Mouse (Mus musculus) ovary, postnatal 14 days (tissue): ENCODE results near the gene Gpr39.

Source experiments
- DNase-seq: peaks from one replicate; pipeline ENCODE4 v3.0.0; 2022; ENCODE audit warnings: low spot score

The Gpr39 gene

GRCm38 (mm10) chr1:125808426-125808825 is 131.6 kb downstream of the Gpr39 start:
- DNase-seq = peak; percentile 8

DNA sequence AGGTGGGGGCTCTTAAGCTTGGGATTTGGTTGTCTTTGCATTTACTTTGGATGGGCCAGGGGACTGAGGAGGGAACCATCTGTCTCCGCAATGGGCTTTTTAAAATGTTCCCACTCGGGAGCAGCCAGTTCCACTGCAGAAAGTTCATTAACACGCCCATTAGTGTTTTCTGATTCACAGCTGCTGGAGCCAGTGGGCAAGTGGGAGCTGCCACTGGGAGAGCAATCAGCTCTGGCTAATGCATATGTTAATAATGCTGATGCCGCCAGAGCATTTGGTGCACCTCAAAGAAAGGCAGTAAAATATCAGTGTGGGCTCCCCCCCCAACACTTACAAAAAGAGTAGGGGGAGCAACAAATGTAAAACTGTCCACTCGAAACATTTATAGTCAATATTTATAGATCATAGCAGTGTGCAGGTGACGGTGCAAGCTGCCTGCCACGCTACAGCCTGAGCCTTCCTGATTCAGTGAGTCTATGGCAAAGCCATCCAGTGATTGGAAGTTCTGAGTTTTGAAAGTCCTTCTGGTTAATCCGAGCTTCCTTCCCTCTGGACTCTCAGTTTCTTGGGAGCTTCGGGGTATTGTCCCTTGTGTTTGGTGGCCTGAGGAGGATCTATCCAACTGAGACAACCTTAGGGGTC is 136.5 kb downstream of the Gpr39 start:
- DNase-seq = no peak

GRCm38 (mm10) chr1:125821101-125821500 is 144.3 kb downstream of the Gpr39 start:
- no peak for DNase-seq

- DNase-seq = no peak
These were observed 146.8 kb downstream of the Gpr39 start for GRCm38 (mm10) chr1:125823611-125824010.

GRCm38 (mm10) chr1:125837507-125837906 is 160.7 kb downstream of the Gpr39 start:
- DNase-seq = no peak

DNA sequence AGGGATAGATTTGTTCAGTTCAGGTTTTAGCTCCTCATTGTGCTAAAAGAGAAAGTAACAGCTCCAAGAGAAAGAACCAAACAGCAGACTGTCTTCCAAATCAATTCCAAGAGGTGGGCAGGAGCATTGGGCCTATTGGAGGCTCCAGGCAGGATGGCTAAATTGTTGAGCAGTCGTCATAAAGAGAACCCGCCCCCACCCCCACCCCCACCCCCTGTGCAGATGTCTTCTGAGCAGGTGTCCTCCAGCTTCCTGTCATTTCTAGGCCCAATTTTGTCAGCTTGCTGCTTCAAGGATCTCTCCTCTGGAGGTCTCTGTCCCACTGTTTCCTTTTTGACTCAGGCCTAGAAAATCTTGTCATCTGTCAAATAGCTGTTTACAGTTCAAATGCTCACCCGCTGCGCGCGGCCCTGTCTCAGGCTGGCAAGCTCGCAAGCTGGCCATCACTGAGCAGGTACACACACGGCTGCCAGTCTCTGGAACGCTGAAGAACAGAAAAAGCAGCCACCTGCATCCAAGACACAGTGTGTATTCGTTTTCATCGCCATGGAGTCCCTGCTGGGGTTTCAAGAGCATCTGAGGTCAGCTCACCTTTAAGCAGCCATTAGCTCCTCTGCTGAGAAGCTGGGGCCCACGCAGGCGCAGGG is 163.1 kb downstream of the Gpr39 start:
- no peak for DNase-seq

DNA sequence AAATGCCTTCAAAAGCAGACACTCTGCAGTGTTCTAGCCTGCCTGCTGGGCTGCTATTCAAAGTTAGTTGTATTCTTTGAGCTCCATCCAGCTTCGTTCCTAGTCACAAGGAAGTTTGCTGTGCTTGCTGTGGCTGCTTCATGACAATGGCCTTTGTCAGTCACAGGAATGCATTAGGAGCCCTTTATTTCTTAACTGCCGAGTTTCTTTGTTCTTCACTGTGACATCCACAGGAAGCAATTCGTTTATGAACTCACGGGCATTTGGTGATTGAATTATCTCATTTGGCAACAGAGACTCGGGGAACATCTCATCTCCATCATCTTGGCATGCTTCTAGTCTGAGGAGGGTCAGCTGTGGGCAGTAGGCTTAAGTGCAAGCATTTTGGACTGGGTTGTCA is 177.9 kb downstream of the Gpr39 start:
- no peak for DNase-seq

GRCm38 (mm10) chr1:125858631-125859030 is 181.8 kb downstream of the Gpr39 start:
- DNase-seq = no peak

DNA sequence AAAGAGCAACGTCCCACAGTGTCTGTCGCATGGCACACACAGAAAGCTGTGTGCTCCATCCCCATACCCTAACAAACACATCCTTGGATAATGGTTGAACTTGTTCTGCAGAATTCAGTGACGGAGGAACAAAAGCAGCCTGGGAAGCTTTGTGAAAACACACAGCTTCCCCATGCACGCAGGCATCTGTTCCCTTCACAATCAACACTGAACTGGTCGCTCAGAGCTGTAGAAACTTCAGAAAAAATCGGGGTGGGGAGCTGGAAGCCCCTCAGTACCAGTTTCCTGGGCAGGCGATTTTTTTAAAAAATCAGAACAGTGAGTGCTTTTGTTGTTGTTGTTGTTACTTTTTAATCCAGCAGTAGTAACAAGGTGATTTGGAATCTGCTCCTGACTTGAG is 193.3 kb downstream of the Gpr39 start:
- DNase-seq = no peak

GRCm38 (mm10) chr1:125893158-125893557 is 216.4 kb downstream of the Gpr39 start:
- DNase-seq = no peak

- no peak for DNase-seq
These were observed 233.5 kb downstream of the Gpr39 start for GRCm38 (mm10) chr1:125910211-125910870.

- DNase-seq = no peak
These were observed 234.1 kb downstream of the Gpr39 start for GRCm38 (mm10) chr1:125910871-125911265.

GRCm38 (mm10) chr1:125911337-125911900 is 234.6 kb downstream of the Gpr39 start:
- no peak for DNase-seq

GRCm38 (mm10) chr1:125911901-125912445 is 235.2 kb downstream of the Gpr39 start:
- DNase-seq = no peak

- no peak for DNase-seq
These were observed 236.1 kb downstream of the Gpr39 start, which contains the start of gene Lypd1 for GRCm38 (mm10) chr1:125912601-125913600. Gene Lypd1, minus strand, starts transcription at chr1:125913101.

DNA sequence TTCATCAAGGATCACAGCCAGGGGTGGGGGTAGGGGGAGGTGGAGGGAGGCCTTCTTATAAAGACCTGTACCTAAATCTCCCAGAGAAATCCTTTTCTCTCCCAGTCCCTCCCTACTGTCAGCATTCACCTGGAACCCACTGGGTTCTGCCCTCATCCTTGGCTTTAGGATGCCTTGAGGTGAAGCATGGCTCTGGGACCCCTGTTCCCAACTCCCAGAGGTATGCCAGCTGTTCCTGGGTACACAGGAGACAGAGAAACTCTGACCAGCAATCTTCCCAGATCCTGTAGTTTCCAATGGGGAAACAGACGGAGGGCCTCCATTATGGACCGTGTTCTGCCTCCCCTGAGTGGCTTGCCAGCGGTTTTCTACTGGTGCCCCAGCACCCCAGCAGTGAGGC is 243.9 kb downstream of the Gpr39 start:
- DNase-seq = no peak

DNA sequence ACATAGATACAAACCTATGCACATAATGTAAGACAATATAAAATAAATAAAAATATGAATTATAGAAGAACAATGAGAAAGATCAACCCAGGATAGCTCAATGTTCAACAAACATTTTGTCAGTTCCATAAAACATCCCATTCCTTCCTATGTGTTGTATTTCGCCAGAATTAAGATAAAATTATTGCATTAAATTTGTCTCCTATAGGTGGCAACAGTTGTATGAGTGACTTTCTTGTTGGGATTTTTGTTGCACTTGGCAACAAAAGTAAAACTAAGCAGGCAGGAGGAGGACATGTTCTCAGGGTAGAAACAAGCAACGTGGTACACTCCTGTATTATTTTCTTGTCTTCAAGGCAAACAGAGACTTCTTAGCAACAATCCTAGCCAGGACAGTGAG is 246.3 kb downstream of the Gpr39 start:
- no peak for DNase-seq
